Mouse (Mus musculus): ENCODE measurements at regions not wholly inside any gene's neighbourhood (a gene's known extent, or its start where the extent isn't known, plus 50 kb on each side); places are given as distances from the start of the nearest gene placed in this dataset.

DNA sequence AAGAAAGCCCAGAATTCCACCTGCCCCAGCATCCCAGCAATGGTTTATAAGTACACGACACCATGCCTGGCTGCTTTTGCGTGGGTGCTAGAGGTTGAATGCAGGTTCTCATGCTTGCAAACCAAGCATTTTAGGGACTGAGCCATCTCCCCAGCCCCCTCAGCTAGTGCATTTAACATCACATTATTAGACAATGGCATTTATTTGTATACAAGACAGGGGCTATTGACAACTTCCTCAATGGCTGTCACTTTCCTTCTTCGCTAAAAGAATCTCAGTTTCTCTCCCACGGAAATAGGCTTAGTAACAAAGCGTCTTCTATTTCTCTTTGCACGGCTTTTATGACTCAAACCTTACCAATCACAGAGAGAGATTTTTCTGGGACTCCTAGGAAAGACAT, 141.7 kb upstream of the Lrfn2 start:
- TF ChIP-seq CTCF (IDR thresholded peaks at IDR 0.05; ENCODE audit: borderline replicate concordance, control insufficient read depth, extremely low read depth, insufficient read depth, low read length, poor library complexity) (no peak), POLR2A (IDR thresholded peaks at IDR 0.05; ENCODE audit: control insufficient read depth, extremely low read depth, insufficient read depth, low read length, poor library complexity) (no peak)
